Mouse (Mus musculus) leukemia stem cell, adult 10-12 weeks (primary cell): Measurements from ENCODE around the gene Pp2d1. TPM values are rescaled to one million over a fixed set of nuclear protein-coding genes. Genes with fewer than 3 reads are reported as not detected.

Experiments
- polyA plus RNA-seq: library from polyadenylated mRNA; stranded (reverse); fragments of >175 nt; gene quantifications from 2 replicates; pipeline ENCODE4 v1.2.3, GENCODE M21; 2012; ENCODE audit warnings: low replicate concordance

The Pp2d1 gene
- not detected in 2 replicates for polyA plus RNA-seq

DNA sequence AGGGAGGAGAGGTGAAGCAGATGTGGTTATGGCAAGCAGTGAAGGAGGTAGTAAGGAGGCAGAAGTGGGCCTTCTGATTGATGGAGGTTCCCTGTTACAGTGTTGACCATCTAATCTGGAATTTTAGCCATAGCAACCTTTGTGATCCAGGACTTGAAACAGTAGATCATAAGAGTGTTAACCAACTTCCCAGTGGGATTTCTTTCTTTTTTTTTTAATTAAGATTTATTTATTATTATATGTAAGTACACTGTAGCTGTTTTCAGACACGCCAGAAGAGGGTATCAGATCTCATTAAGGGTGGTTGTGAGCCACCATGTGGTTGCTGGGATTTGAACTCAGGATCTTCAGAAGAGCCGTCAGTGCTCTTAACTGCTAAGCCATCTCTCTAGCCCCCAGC lies at the start of gene Pp2d1:
Gene Pp2d1 (minus strand): TSS at position 101 of the 400 bp plus-strand sequence.

DNA sequence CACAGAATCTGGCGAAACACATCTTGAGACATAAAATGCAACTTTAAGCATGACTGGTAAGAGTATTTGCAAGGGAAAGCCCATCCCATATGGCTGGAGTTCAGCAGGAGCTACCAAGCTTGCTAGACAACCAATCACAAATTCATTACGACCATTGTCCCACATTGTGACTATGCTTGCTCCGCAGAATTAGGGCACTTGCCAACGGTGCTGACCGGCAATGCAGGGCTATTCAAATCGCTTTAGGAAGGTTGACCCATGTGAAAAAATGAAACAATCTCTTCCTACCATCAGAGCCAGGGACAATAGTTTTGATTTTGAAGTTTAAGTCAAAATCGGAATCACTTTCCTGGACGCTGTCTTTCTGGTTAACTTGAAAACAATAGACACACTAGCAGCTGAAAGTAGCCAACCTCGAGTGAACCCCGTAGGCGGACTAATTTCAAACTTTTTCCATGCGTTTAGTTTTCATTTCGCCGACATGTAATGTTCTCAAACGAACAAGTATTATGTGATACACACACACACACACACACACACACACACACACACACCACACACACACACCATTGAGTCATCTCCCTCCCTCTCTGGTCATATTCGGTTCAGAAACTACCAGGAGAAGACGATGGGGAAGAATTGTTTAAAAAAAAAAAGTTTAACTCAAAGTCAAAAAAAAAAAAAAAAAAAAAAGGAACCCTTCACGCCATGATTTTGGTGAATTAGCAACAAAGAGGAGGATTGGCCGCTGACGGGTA lies 27.1 kb upstream of the Pp2d1 start, which contains the start of gene Kat2b:
Gene Kat2b (plus strand): TSS at position 701 of the 758 bp plus-strand sequence.

DNA sequence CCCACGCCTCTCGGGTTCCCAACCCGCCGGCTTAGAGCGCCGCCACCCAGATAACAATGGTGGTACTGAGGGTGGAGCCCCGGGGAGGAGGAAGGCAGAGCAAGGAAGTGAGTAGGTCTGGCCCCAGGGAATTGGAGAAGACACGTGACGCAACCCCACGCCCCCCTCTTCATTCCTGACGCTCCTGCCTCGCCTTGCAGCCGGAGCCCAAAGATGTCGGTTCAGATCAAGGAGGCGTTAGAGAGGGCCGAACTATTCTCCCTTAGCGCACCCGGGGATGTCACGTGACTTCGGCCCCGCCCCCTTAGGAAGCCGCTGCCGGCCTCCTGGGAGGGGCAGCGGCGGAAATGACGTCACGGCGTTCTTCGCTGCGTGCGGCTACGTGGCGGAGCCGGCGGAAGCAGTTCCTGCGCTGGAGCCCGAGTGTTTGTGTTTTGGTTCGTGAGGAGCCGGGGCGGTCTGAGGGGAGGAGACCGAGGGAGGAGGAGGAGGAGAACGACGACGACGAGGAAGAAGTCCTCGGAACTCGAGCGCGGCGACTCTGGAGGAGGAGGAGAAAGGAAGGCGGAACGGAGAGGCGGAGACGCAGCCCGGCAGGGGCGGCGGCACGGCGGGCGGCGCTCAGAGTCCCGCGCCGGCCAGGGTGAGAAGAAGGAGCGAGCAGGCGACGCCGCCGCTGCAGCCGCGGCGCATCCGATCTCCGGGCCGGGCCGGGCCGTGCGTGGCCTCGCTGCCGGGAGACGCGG lies 60.2 kb downstream of the Pp2d1 start, which contains the start of gene Rab5a:
Gene Rab5a (plus strand): TSS at position 377 of the 746 bp plus-strand sequence.

DNA sequence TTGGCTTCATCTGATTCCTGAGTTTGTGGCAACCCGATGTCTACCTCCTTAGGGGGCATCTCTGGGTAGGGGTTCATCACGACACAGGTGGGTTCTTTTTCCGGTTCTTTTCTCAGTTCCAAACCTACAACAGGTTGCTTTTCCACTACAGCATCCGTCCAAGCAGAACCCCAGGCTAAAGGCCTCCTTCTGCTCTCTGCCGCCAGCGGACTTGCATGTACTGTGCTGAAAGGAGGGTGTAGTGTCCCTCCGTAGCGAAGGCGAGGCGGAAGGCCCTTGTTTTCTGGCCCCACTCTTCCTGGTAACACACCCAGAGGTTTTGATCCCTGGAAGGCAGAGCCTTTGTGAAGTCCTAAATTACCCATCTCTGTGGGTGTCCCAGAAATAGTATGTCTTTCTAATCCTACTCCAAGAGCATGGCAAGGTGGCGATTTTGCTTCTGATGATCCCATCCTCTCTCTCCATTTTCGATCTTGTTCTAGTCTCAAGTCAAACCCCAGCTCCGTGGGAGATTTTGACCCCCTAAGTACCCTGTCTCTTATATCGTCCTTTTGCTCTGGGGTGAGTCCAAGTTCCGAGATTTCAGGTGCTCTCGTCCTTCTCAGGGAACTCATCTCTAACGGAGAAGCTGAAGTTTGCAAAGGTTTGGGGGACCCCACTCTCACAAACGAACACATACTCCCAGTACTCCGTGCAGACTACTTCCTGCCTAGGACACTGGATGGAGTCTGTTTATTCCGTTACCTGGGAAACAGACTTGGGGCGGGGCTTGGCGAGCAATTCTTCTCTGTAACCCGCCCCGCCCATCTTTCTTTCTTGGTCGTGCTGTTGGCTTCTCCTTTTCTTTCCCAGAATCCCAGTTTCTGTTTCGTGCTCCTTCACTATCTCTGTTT lies 76.4 kb downstream of the Pp2d1 start, which contains the start of gene Efhb:
Gene Efhb (minus strand): TSS at position 719 of the 893 bp plus-strand sequence.

Other genes with a start within 250 kb of the Pp2d1 start
- gene Efhb, start 76.1 kb downstream of the Pp2d1 start, polyA plus RNA-seq = not detected in 2 replicates
- 6.3 and 7.3 TPM in 2 replicates for gene Rab5a, start 60.2 kb downstream of the Pp2d1 start, polyA plus RNA-seq
- gene Kat2b, start 27.4 kb upstream of the Pp2d1 start, polyA plus RNA-seq = 5.0 and 5.1 TPM in 2 replicates
- gene Sgo1, start 149.9 kb upstream of the Pp2d1 start, polyA plus RNA-seq = 2.2 and 25.0 TPM in 2 replicates